Mouse (Mus musculus) spleen, adult 2 months (tissue): Measurements from ENCODE around the gene Cpsf3.

Source experiments
- CTCF ChIP-seq: fragments of 200-500 bp; IDR thresholded peaks from 2 replicates; pipeline ENCODE4 v1.5.1; 2011; ENCODE audit warnings: mild to moderate bottlenecking, inconsistent platforms; ENCODE audit not compliant: insufficient read depth, insufficient read length, insufficient replicate concordance; ENCODE audit errors: extremely low read depth
- POLR2A ChIP-seq: fragments of 200-500 bp; IDR thresholded peaks from 2 replicates; pipeline ENCODE4 v1.6.1; 2011; ENCODE audit warnings: low read depth, low read length, inconsistent platforms

GRCm38 (mm10) chr12:21322856-21323255, 37.7 kb downstream of the Cpsf3 start:
- no peak for TF ChIP-seq CTCF
- no peak for TF ChIP-seq POLR2A
